Mouse (Mus musculus) kidney, adult 2 months (tissue): ENCODE results near the gene Xrcc5. TPM values are rescaled to one million over a fixed set of nuclear protein-coding genes. Genes with fewer than 3 reads are reported as not detected.

ENCODE experiments used
- DNase-seq: peaks from one replicate; pipeline ENCODE4 v3.0.0; 2021
- H3K27ac ChIP-seq: fragments of 200-500 bp; 2 replicates; pipeline ENCODE4 v1.5.1; 2012; ENCODE audit warnings: low read depth, low read length, control low read depth, inconsistent platforms; ENCODE audit not compliant: insufficient read depth
- H3K27me3 ChIP-seq: fragments of 200-500 bp; replicated peaks from 2 replicates; pipeline ENCODE4 v1.6.1; 2012; ENCODE audit warnings: mild to moderate bottlenecking, moderate library complexity, low read length, inconsistent platforms; ENCODE audit not compliant: control insufficient read depth, insufficient read depth
- H3K36me3 ChIP-seq: fragments of 200-500 bp; 2 replicates; pipeline ENCODE4 v1.6.1; 2012; ENCODE audit warnings: mild to moderate bottlenecking, moderate library complexity, low read length, inconsistent platforms; ENCODE audit not compliant: control insufficient read depth, insufficient read depth
- H3K4me1 ChIP-seq: fragments of 200-500 bp; 2 replicates; pipeline ENCODE4 v1.6.1; 2011; ENCODE audit warnings: low read length; ENCODE audit not compliant: control insufficient read depth, insufficient read depth
- H3K4me3 ChIP-seq: fragments of 200-500 bp; 2 replicates; pipeline ENCODE4 v1.5.1; 2011; ENCODE audit warnings: mild to moderate bottlenecking, low read depth, low read length, control low read depth; ENCODE audit not compliant: insufficient read depth
- CTCF ChIP-seq: fragments of 200-500 bp; conservative IDR thresholded peaks from 2 replicates; pipeline ENCODE4 v1.5.1; 2011; ENCODE audit warnings: low read depth, mild to moderate bottlenecking, control low read depth, low read length, moderate library complexity, mixed read lengths; ENCODE audit not compliant: insufficient read depth, insufficient read length
- POLR2A ChIP-seq: fragments of 200-500 bp; IDR thresholded peaks from one replicate; pipeline ENCODE4 v1.6.1; 2011; ENCODE audit warnings: low read depth, low read length, control low read depth
- WGBS: fragments of 180-500 bp; shearing (Covaris S2); methylation state at CpG from one replicate; pipeline ENCODE4 v1.1.7; 2018; 5-methylcytosine and 5-hydroxymethylcytosine counted together
- polyA plus RNA-seq: library from polyadenylated mRNA; depleted of rRNA; stranded (reverse); fragments of >200 nt; gene quantifications from 2 replicates; pipeline ENCODE4 v1.2.3, GENCODE M21; 2012; rRNA removed

The Xrcc5 gene
- polyA plus RNA-seq, result 9.7 and 11.4 TPM in 2 replicates

DNA sequence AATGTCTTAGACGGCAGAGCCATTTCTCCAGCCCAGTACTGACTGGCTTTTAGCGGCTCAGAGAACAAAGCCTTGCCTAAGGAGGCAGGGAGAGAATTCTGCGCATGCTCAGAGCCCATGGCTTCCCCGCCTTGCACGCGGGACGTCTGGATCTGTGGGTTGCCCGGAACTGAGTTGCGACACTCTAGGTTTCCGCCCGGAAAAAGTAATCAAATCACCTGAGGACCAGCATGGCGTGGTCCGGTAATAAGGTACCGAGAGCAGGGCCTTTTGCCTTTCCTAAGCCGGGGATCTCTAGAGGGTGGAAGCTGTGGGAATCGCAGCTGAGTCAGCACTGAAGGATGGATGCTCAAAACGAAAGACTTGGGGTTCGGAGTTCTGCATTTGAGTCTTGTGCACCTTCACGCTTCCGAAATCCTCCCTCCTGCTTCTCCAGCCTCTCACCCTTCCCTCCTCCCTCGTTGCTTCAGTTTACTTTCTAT, at the start of gene Xrcc5:
Xrcc5 (plus strand) TSS at position 105 of the 482 bp plus-strand sequence.
- Histone ChIP-seq H3K27me3 (no peaks in the 10 kb centered on the region), H3K27ac (peak within 1 kb of the TSS; percentile 41; the same call in 1 of the 2 replicates), H3K4me1 (peaks cover 4% of the 10 kb centered on the region; the same call in 1 of the 2 replicates), H3K36me3 (no peaks in the 10 kb centered on the region; the same call in 1 of the 2 replicates), H3K4me3 (peak within 1 kb of the TSS; percentile 86)
- under 1% methylated on average over 21 of the region's 21 CpGs for WGBS
- TF ChIP-seq CTCF (no peak), POLR2A (peak; percentile 21)
- DNase-seq, result peak; percentile 96

GRCm38 (mm10) chr1:72263099-72263498, 44.1 kb upstream of the Xrcc5 start:
- peaks cover 3% of the 10 kb centered on the region; the same call in 1 of the 2 replicates for H3K36me3 ChIP-seq
- H3K27ac ChIP-seq, result no peak overlapping the region
- DNase-seq, result no peak
- H3K27me3 ChIP-seq, result no peaks in the 10 kb centered on the region
- H3K4me1 ChIP-seq, result no peaks in the 10 kb centered on the region
- 91% methylated on average over 3 of the region's 3 CpGs for WGBS
- TF ChIP-seq CTCF (no peak), POLR2A (no peak)
- H3K4me3 ChIP-seq, result no peak overlapping the region

GRCm38 (mm10) chr1:72278085-72278484, 29.1 kb upstream of the Xrcc5 start:
- 82% methylated on average over 3 of the region's 3 CpGs for WGBS
- DNase-seq, result no peak
- Histone ChIP-seq H3K4me3 (no peak overlapping the region), H3K4me1 (no peaks in the 10 kb centered on the region), H3K27me3 (no peaks in the 10 kb centered on the region), H3K27ac (no peak overlapping the region), H3K36me3 (peaks cover 7% of the 10 kb centered on the region)
- TF ChIP-seq POLR2A (no peak), CTCF (no peak)

DNA sequence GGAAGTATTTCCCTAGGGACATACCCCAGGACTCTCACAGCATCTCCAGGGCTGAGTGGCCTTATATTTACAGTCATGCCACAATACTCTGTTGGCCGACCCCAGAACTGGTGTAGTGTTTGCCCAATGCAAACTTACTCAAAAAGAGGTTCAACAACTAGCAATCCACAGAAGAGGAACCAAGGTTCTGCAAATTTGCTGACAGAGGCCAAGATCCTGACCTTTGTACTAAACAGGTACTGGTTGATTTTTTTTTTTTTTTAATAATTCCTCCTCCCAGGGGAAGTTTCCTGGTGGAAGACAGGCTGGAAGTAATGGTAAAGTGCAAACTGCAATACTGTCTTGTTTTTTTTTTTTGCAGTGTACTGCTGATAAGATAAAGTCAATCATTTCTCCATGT, 24.6 kb upstream of the Xrcc5 start:
- Histone ChIP-seq H3K27me3 (no peaks in the 10 kb centered on the region), H3K4me1 (peaks cover 6% of the 10 kb centered on the region; the same call in 1 of the 2 replicates), H3K4me3 (peak overlapping the region; percentile 54), H3K27ac (peak overlapping the region; percentile 42; the same call in 1 of the 2 replicates), H3K36me3 (no peaks in the 10 kb centered on the region; the same call in 1 of the 2 replicates)
- TF ChIP-seq POLR2A (no peak), CTCF (no peak)
- 51% methylated on average over 1 of the region's 1 CpGs for WGBS
- peak; percentile 69 for DNase-seq

- peak within 1 kb of the TSS; percentile 58 for H3K27ac ChIP-seq
- peaks cover 10% of the 10 kb centered on the region; the same call in 1 of the 2 replicates for H3K4me1 ChIP-seq
- no peaks in the 10 kb centered on the region; the same call in 1 of the 2 replicates for H3K36me3 ChIP-seq
- under 1% methylated on average over 30 of the region's 30 CpGs for WGBS
- peak within 1 kb of the TSS; percentile 68 for H3K4me3 ChIP-seq
- DNase-seq, result peak; percentile 97
- peak; percentile 66 for TF ChIP-seq POLR2A
- no peak for TF ChIP-seq CTCF
- no peaks in the 10 kb centered on the region for H3K27me3 ChIP-seq
Measured at GRCm38 (mm10) chr1:72283992-72284485, 23.2 kb upstream of the Xrcc5 start, which contains the start of the genes Pecr and Tmem169. Gene Pecr (minus strand): TSS chr1:72284314. Gene Tmem169 (plus strand): TSS chr1:72284369.

GRCm38 (mm10) chr1:72284539-72284938, 22.7 kb upstream of the Xrcc5 start:
- 7% methylated on average over 5 of the region's 5 CpGs for WGBS

GRCm38 (mm10) chr1:72286904-72287303, 20.3 kb upstream of the Xrcc5 start:
- DNase-seq, result no peak
- H3K4me1 ChIP-seq, result peaks cover 23% of the 10 kb centered on the region; the same call in 1 of the 2 replicates
- H3K36me3 ChIP-seq, result no peaks in the 10 kb centered on the region
- peak overlapping the region; percentile 22 for H3K4me3 ChIP-seq
- TF ChIP-seq CTCF (no peak), POLR2A (no peak)
- peak overlapping the region; percentile 77 for H3K27ac ChIP-seq
- no peaks in the 10 kb centered on the region for H3K27me3 ChIP-seq
- WGBS, result 37% methylated on average over 5 of the region's 5 CpGs

More at GRCm38 (mm10) chr1:72284539-72284938, 22.7 kb upstream of the Xrcc5 start:
- Histone ChIP-seq H3K27me3 (no peaks in the 10 kb centered on the region), H3K36me3 (no peaks in the 10 kb centered on the region; the same call in 1 of the 2 replicates), H3K27ac (no peak overlapping the region), H3K4me3 (no peak overlapping the region), H3K4me1 (peaks cover 13% of the 10 kb centered on the region; the same call in 1 of the 2 replicates)
- DNase-seq, result no peak
- TF ChIP-seq POLR2A (no peak), CTCF (no peak)
